In the genomic region with DNA sequence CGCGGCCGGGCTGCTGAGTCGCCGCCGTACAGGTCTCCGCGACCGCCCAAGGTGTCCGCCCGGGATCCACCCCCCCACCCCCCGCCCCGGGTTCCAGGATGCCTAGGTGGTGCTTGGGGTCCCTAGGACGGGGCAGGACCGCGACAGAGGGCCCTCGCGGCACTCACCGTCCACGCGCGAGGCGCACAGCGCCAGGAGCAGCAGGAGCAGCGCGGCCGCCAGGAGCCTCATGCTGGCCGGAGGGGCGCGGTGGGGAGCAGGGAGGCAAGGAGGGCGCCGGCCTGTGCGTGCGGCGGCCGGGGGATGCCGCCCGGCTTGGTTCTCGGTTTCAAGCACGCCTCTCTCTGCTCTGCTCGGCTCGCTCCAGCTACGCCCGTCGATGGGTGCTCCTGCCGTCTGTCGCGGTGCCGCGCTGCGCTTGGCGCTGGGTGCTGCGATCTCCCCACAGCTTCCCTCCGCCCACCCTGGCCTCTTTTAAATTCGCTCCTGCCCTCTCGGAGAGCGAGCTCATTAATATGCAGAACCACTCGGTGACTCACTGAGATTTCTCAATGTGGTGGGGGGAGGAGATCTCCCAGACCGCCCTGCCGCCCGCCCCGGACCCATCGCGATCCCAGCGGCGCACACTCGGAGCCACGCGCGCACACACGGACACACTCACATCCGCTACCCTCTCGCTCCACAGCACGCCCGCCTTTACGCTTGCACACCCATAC, we compare ENCODE assay signal across 9 mouse cellular contexts. TPM values are rescaled to one million over a fixed set of nuclear protein-coding genes. Genes with fewer than 3 reads are reported as not detected.
DNase-seq lines count a peak whose midpoint lies in the region; ATAC-seq and TF ChIP-seq lines count a peak whose summit lies in the region.
"Had no signal": no experiment of that assay in that cellular context is flagged by ENCODE, and none has a peak within 500 bp of the region (broad histone marks: within the 10 kb centered on the region; RNA-seq: fewer than 3 reads in every experiment).

Gene Cxcl14, minus strand, starts transcription at position 609 of the 716 bp plus-strand sequence.

- TF ChIP-seq POLR2A in thymus, adult 2 months (IDR thresholded peaks at IDR 0.05; ENCODE audit: control insufficient read depth, extremely low read depth, insufficient read depth, low read length, poor library complexity): no peak

- no peaks in the 10 kb centered on the region for H3K9me3 ChIP-seq in intestine, embryonic 16.5 days (ENCODE audit: control insufficient read depth, low read length)
- H3K9me3 ChIP-seq in midbrain, embryonic 11.5 days (ENCODE audit: control insufficient read depth, low read length): no peaks in the 10 kb centered on the region
- no peaks in the 10 kb centered on the region for H3K9me3 ChIP-seq in stomach, postnatal 0 days (ENCODE audit: control insufficient read depth, low read length)

- peaks cover 60% of the 10 kb centered on the region for H3K27me3 ChIP-seq in intestine, embryonic 16.5 days (replicated peaks; ENCODE audit: control insufficient read depth, insufficient read depth, low read length)
- peaks cover 56% of the 10 kb centered on the region for H3K27me3 ChIP-seq in midbrain, embryonic 11.5 days (ENCODE audit: control insufficient read depth, insufficient read depth, low read length)
- peaks cover 11% of the 10 kb centered on the region for H3K27me3 ChIP-seq in stomach, postnatal 0 days (ENCODE audit: control insufficient read depth, insufficient read depth, low read length)
- H3K27me3 ChIP-seq in thymus, adult 2 months (ENCODE audit: control insufficient read depth, insufficient read depth, low read length): peaks cover 16% of the 10 kb centered on the region; the same call in 1 of the 2 replicates

- no peak within 1 kb of the TSS for H3K27ac ChIP-seq in intestine, embryonic 16.5 days (ENCODE audit: low read length)
- H3K27ac ChIP-seq in midbrain, embryonic 11.5 days (ENCODE audit: low read depth, low read length): no peak within 1 kb of the TSS
- H3K27ac ChIP-seq in stomach, postnatal 0 days (replicated peaks): no peak within 1 kb of the TSS
- no peak within 1 kb of the TSS for H3K27ac ChIP-seq in thymus, adult 2 months (ENCODE audit: control insufficient read depth, insufficient read depth, low read length)

- H3K4me3 ChIP-seq in intestine, embryonic 16.5 days (ENCODE audit: low read length): peak within 1 kb of the TSS; percentile 50
- peak within 1 kb of the TSS; percentile 52 for H3K4me3 ChIP-seq in midbrain, embryonic 11.5 days (ENCODE audit: low read depth, low read length)
- peak within 1 kb of the TSS; percentile 47 for H3K4me3 ChIP-seq in stomach, postnatal 0 days (ENCODE audit: low read depth, low read length)
- H3K4me3 ChIP-seq in thymus, adult 2 months (ENCODE audit: control insufficient read depth, insufficient read depth, low read length): no peak within 1 kb of the TSS

- under 1% methylated on average over 72 of the region's 76 CpGs for WGBS in intestine, embryonic 16.5 days
- WGBS in midbrain, embryonic 11.5 days: under 1% methylated on average over 71 of the region's 76 CpGs
- WGBS in stomach, postnatal 0 days: under 1% methylated on average over 69 of the region's 76 CpGs
- WGBS in thymus, adult 2 months: 5% methylated on average over 73 of the region's 76 CpGs

- TF ChIP-seq EP300 in stomach, postnatal 0 days (optimal IDR thresholded peaks at IDR 0.05): no peak

- intact Hi-C loops in left cerebral cortex, postnatal 14 days (cut with DNase I): loop anchor here (5.0 kb wide), 1 partner anchor 126 kb away; no protein-coding TSS in a partner anchor

- peaks cover 11% of the 10 kb centered on the region; the same call in 1 of the 2 replicates for H3K4me1 ChIP-seq in intestine, embryonic 16.5 days (ENCODE audit: control insufficient read depth, insufficient read depth, low read length)
- H3K4me1 ChIP-seq in midbrain, embryonic 11.5 days (ENCODE audit: control insufficient read depth, insufficient read depth, low read length): peaks cover 14% of the 10 kb centered on the region
- H3K4me1 ChIP-seq in stomach, postnatal 0 days (replicated peaks; ENCODE audit: control insufficient read depth, insufficient read depth): 0 out of 2 replicates have a peak, but pooled peaks cover 2% of the 10 kb centered on the region
- H3K4me1 ChIP-seq in thymus, adult 2 months (replicated peaks; ENCODE audit: control insufficient read depth, insufficient read depth, low read length): no peaks in the 10 kb centered on the region

- ATAC-seq in intestine, embryonic 16.5 days: peak; percentile 44; the same call in 1 of the 2 replicates
- ATAC-seq in midbrain, embryonic 11.5 days (ENCODE audit: low FRiP score): peak; percentile 72
- ATAC-seq in stomach, postnatal 0 days (ENCODE audit: low FRiP score, low TSS enrichment): peak; percentile 73; the same call in 1 of the 2 replicates

- H3K9ac ChIP-seq in intestine, embryonic 16.5 days (ENCODE audit: low read depth, low read length): peak within 1 kb of the TSS; percentile 54
- peak within 1 kb of the TSS; percentile 72 for H3K9ac ChIP-seq in midbrain, embryonic 11.5 days (ENCODE audit: low read length)
- H3K9ac ChIP-seq in stomach, postnatal 0 days (ENCODE audit: low read length): peak within 1 kb of the TSS; percentile 53; the same call in 1 of the 2 replicates

- peak; percentile 59 for DNase-seq in adrenal gland, postnatal 10 days
- peak; percentile 50 for DNase-seq in embryo, embryonic 10.5 days (ENCODE audit: low spot score)
- DNase-seq in gonadal fat pad, adult 2 months (ENCODE audit: low read depth): no peak
- peak; percentile 57 to 67 for DNase-seq in left cerebral cortex, postnatal 14 days (ENCODE audit: low spot score in 2 of 2)
- peak; percentile 95 for DNase-seq in midbrain, embryonic 11.5 days (ENCODE audit: low spot score, missing footprints)
- DNase-seq in stomach, postnatal 0 days (ENCODE audit: low spot score): peak; percentile 31
- DNase-seq in thymus, adult 2 months: no peak

- no peak for TF ChIP-seq CTCF in stomach, postnatal 0 days (IDR thresholded peaks at IDR 0.05; ENCODE audit: low read depth)
- TF ChIP-seq CTCF in thymus, adult 2 months (IDR thresholded peaks at IDR 0.05; ENCODE audit: borderline replicate concordance, control insufficient read depth, extremely low read depth, insufficient read depth, low read length, poor library complexity): no peak

- H3K4me2 ChIP-seq in intestine, embryonic 16.5 days (ENCODE audit: low read depth, low read length): peak within 1 kb of the TSS; percentile 73
- peak within 1 kb of the TSS; percentile 78 for H3K4me2 ChIP-seq in midbrain, embryonic 11.5 days
- H3K4me2 ChIP-seq in stomach, postnatal 0 days (replicated peaks; ENCODE audit: low read depth): peak within 1 kb of the TSS; percentile 73

- H3K36me3 ChIP-seq in intestine, embryonic 16.5 days (ENCODE audit: control insufficient read depth, insufficient read depth, low read length): no peaks in the 10 kb centered on the region
- no peaks in the 10 kb centered on the region for H3K36me3 ChIP-seq in midbrain, embryonic 11.5 days (ENCODE audit: control insufficient read depth, insufficient read depth, low read length)
- no peaks in the 10 kb centered on the region for H3K36me3 ChIP-seq in stomach, postnatal 0 days (ENCODE audit: control insufficient read depth, insufficient read depth, low read length)
- H3K36me3 ChIP-seq in thymus, adult 2 months (ENCODE audit: control insufficient read depth, insufficient read depth, low read length): no peaks in the 10 kb centered on the region

RNA-seq across cellular contexts. Expression of gene Cxcl14, which starts in this region (rescaled TPM):
- total RNA-seq in adrenal gland, postnatal 10 days (2021): 10 to 100 TPM; 15.0 to 16.3 TPM
- polyA plus RNA-seq in gonadal fat pad, adult 2 months (2012; rRNA removed): 26.4 and 45.4 TPM in 2 replicates
- polyA plus RNA-seq in intestine, embryonic 16.5 days (2015; fragmentation: Nextera tagmentation; extraction: Ambion mirVana): 8.8 TPM in 2 replicates
- 100 to 1,000 TPM; 125 to 136 TPM for total RNA-seq in left cerebral cortex, postnatal 14 days (2021)
- polyA plus RNA-seq in midbrain, embryonic 11.5 days (2014; fragmentation: Nextera tagmentation; extraction: Ambion mirVana): 9.2 and 9.3 TPM in 2 replicates
- polyA plus RNA-seq in stomach, postnatal 0 days (2015; fragmentation: Nextera tagmentation; extraction: Ambion mirVana): 10.1 and 10.6 TPM in 2 replicates
- polyA plus RNA-seq in thymus, adult 2 months (2012; rRNA removed): 4.7 and 4.9 TPM in 2 replicates
- total RNA-seq: common myeloid progenitor, adult 5-6 weeks had no signal

Comparison
In these comparisons a context has a peak if more than half of its experiments do, and no peak if none do; other contexts are left out.
1. RNA of gene Cxcl14 (total RNA-seq): 125 to 136 TPM in left cerebral cortex, postnatal 14 days; 15.0 to 16.3 TPM in adrenal gland, postnatal 10 days; every median in the first group is over 4 times any median in the second.
2. DNase-seq: peak in adrenal gland, postnatal 10 days (single experiment), embryo, embryonic 10.5 days (single experiment), left cerebral cortex, postnatal 14 days (2 of 2), midbrain, embryonic 11.5 days (single experiment) and stomach, postnatal 0 days (single experiment); none in gonadal fat pad, adult 2 months (single experiment) and thymus, adult 2 months (single experiment).
3. Peak in every context shown above with its lines, with median percentiles within 50 percentile points of each other: ATAC-seq, H3K4me2 ChIP-seq and H3K9ac ChIP-seq.